Mouse (Mus musculus): ENCODE results near the gene Nanos1. TPM values are rescaled to one million over a fixed set of nuclear protein-coding genes. Genes with fewer than 3 reads are reported as not detected.
A peak's percentile ranks its signal among the peaks of the same experiment; 100 is the strongest.

The Nanos1 gene
- polyA plus RNA-seq, 1 experiment, result 0.83 TPM

- Histone ChIP-seq H3K27me3 (replicated peaks) (no peaks in the 10 kb centered on the region), H3K4me1 (peaks cover 41% of the 10 kb centered on the region), H3K9me3 (no peaks in the 10 kb centered on the region), H3K4me3 (replicated peaks) (peak overlapping the region; percentile 77), H3K36me3 (replicated peaks; ENCODE audit: low read length) (peaks cover 8% of the 10 kb centered on the region)
- TF ChIP-seq GATA1 (IDR thresholded peaks at IDR 0.05; ENCODE audit: borderline replicate concordance, low read length) (no peak), FLI1 (IDR thresholded peaks at IDR 0.05; ENCODE audit: low read length) (no peak)
Measured at GRCm38 (mm10) chr19:60787465-60788150, 31.8 kb downstream of the Nanos1 start.

- Histone ChIP-seq H3K4me3 (replicated peaks) (peak overlapping the region; percentile 95), H3K9me3 (no peaks in the 10 kb centered on the region), H3K27me3 (replicated peaks) (no peaks in the 10 kb centered on the region), H3K36me3 (replicated peaks; ENCODE audit: low read length) (peaks cover 5% of the 10 kb centered on the region), H3K4me1 (peaks cover 42% of the 10 kb centered on the region)
- TF ChIP-seq FLI1 (IDR thresholded peaks at IDR 0.05; ENCODE audit: low read length) (no peak), GATA1 (IDR thresholded peaks at IDR 0.05; ENCODE audit: borderline replicate concordance, low read length) (no peak)
Measured at GRCm38 (mm10) chr19:60788214-60788960, 32.6 kb downstream of the Nanos1 start.

GRCm38 (mm10) chr19:60789452-60789851, 33.7 kb downstream of the Nanos1 start:
- H3K4me3 ChIP-seq (replicated peaks), result peak overlapping the region; percentile 95
- H3K4me1 ChIP-seq, result peaks cover 39% of the 10 kb centered on the region
- no peaks in the 10 kb centered on the region for H3K27me3 ChIP-seq (replicated peaks)
- H3K36me3 ChIP-seq (replicated peaks; ENCODE audit: low read length), result peaks cover 3% of the 10 kb centered on the region
- TF ChIP-seq GATA1 (IDR thresholded peaks at IDR 0.05; ENCODE audit: borderline replicate concordance, low read length) (no peak), FLI1 (IDR thresholded peaks at IDR 0.05; ENCODE audit: low read length) (no peak)
- H3K9me3 ChIP-seq, result no peaks in the 10 kb centered on the region

- Histone ChIP-seq H3K27me3 (replicated peaks) (no peaks in the 10 kb centered on the region), H3K9me3 (no peaks in the 10 kb centered on the region), H3K4me3 (replicated peaks) (peak overlapping the region; percentile 95), H3K4me1 (peaks cover 34% of the 10 kb centered on the region), H3K36me3 (replicated peaks; ENCODE audit: low read length) (peaks cover 3% of the 10 kb centered on the region)
- no peak for TF ChIP-seq GATA1 (IDR thresholded peaks at IDR 0.05; ENCODE audit: borderline replicate concordance, low read length)
- no peak for TF ChIP-seq FLI1 (IDR thresholded peaks at IDR 0.05; ENCODE audit: low read length)
Measured at GRCm38 (mm10) chr19:60789919-60790506, 34.2 kb downstream of the Nanos1 start.

- peaks cover 3% of the 10 kb centered on the region for H3K36me3 ChIP-seq (replicated peaks; ENCODE audit: low read length)
- no peaks in the 10 kb centered on the region for H3K9me3 ChIP-seq
- H3K4me3 ChIP-seq (replicated peaks), result peak within 1 kb of the TSS; percentile 95
- H3K27me3 ChIP-seq (replicated peaks), result no peaks in the 10 kb centered on the region
- TF ChIP-seq FLI1 (IDR thresholded peaks at IDR 0.05; ENCODE audit: low read length) (peak; percentile 34; the same call in 1 of the 2 replicates), GATA1 (IDR thresholded peaks at IDR 0.05; ENCODE audit: borderline replicate concordance, low read length) (no peak)
- peaks cover 33% of the 10 kb centered on the region for H3K4me1 ChIP-seq
Measured at GRCm38 (mm10) chr19:60790551-60791161, 34.9 kb downstream of the Nanos1 start, which contains the start of gene Eif3a. Eif3a (minus strand) TSS chr19:60790658.

GRCm38 (mm10) chr19:60791164-60791563, 35.4 kb downstream of the Nanos1 start:
- Histone ChIP-seq H3K4me3 (replicated peaks) (peak overlapping the region; percentile 95), H3K9me3 (no peaks in the 10 kb centered on the region), H3K36me3 (replicated peaks; ENCODE audit: low read length) (peaks cover 3% of the 10 kb centered on the region), H3K4me1 (peaks cover 28% of the 10 kb centered on the region), H3K27me3 (replicated peaks) (no peaks in the 10 kb centered on the region)
- no peak for TF ChIP-seq GATA1 (IDR thresholded peaks at IDR 0.05; ENCODE audit: borderline replicate concordance, low read length)
- no peak for TF ChIP-seq FLI1 (IDR thresholded peaks at IDR 0.05; ENCODE audit: low read length)

GRCm38 (mm10) chr19:60793170-60793707, 37.5 kb downstream of the Nanos1 start:
- H3K36me3 ChIP-seq (replicated peaks; ENCODE audit: low read length), result no peaks in the 10 kb centered on the region
- H3K9me3 ChIP-seq, result no peaks in the 10 kb centered on the region
- TF ChIP-seq GATA1 (IDR thresholded peaks at IDR 0.05; ENCODE audit: borderline replicate concordance, low read length) (no peak), FLI1 (IDR thresholded peaks at IDR 0.05; ENCODE audit: low read length) (no peak)
- H3K4me1 ChIP-seq, result peaks cover 18% of the 10 kb centered on the region
- H3K4me3 ChIP-seq (replicated peaks), result no peak overlapping the region
- H3K27me3 ChIP-seq (replicated peaks), result no peaks in the 10 kb centered on the region

GRCm38 (mm10) chr19:60795244-60795643, 39.5 kb downstream of the Nanos1 start:
- Histone ChIP-seq H3K4me3 (replicated peaks) (no peak overlapping the region), H3K27me3 (replicated peaks) (no peaks in the 10 kb centered on the region), H3K36me3 (replicated peaks; ENCODE audit: low read length) (no peaks in the 10 kb centered on the region), H3K9me3 (no peaks in the 10 kb centered on the region), H3K4me1 (peaks cover 27% of the 10 kb centered on the region)
- no peak for TF ChIP-seq GATA1 (IDR thresholded peaks at IDR 0.05; ENCODE audit: borderline replicate concordance, low read length)
- TF ChIP-seq FLI1 (IDR thresholded peaks at IDR 0.05; ENCODE audit: low read length), result no peak

- H3K4me3 ChIP-seq (replicated peaks), result no peak overlapping the region
- peaks cover 21% of the 10 kb centered on the region for H3K4me1 ChIP-seq
- no peaks in the 10 kb centered on the region for H3K36me3 ChIP-seq (replicated peaks; ENCODE audit: low read length)
- no peaks in the 10 kb centered on the region for H3K9me3 ChIP-seq
- TF ChIP-seq FLI1 (IDR thresholded peaks at IDR 0.05; ENCODE audit: low read length) (no peak), GATA1 (IDR thresholded peaks at IDR 0.05; ENCODE audit: borderline replicate concordance, low read length) (no peak)
- no peaks in the 10 kb centered on the region for H3K27me3 ChIP-seq (replicated peaks)
Measured at GRCm38 (mm10) chr19:60797415-60797814, 41.6 kb downstream of the Nanos1 start.
